Mouse (Mus musculus) heart, postnatal 0 days (tissue): Measurements from ENCODE around the gene Anks1b. TPM values are rescaled to one million over a fixed set of nuclear protein-coding genes. Genes with fewer than 3 reads are reported as not detected.

Source experiments
- ATAC-seq: fragments of 200-750 bp; cut with Nextera tagmentation; 2 replicates; pipeline ENCODE4 v1.8.0; 2017; ENCODE audit warnings: low read depth, moderate number of reproducible peaks, moderate library complexity; ENCODE audit not compliant: insufficient read depth
- DNase-seq: peaks from one replicate; pipeline ENCODE4 v3.0.0-alpha.2; 2016; ENCODE audit warnings: low spot score
- H3K27ac ChIP-seq: fragments of 300-500 bp; sonication (generic); 2 replicates; pipeline ENCODE4 v1.5.1; 2014; ENCODE audit warnings: low read depth, mild to moderate bottlenecking
- H3K27me3 ChIP-seq: fragments of 300-500 bp; sonication (generic); 2 replicates; pipeline ENCODE4 v1.6.1; 2014; ENCODE audit warnings: low read length, mixed read lengths; ENCODE audit not compliant: control insufficient read depth, insufficient read depth
- H3K36me3 ChIP-seq: fragments of 300-500 bp; sonication (generic); replicated peaks from 2 replicates; pipeline ENCODE4 v1.6.1; 2014; ENCODE audit warnings: low read length, mixed read lengths; ENCODE audit not compliant: control insufficient read depth, insufficient read depth
- H3K4me1 ChIP-seq: fragments of 300-500 bp; sonication (generic); 2 replicates; pipeline ENCODE4 v1.6.1; 2014; ENCODE audit warnings: antibody characterized with exemption; ENCODE audit not compliant: control insufficient read depth, insufficient read depth
- H3K4me2 ChIP-seq: fragments of 300-500 bp; sonication (generic); 2 replicates; pipeline ENCODE4 v1.6.1; 2014; ENCODE audit warnings: low read depth, mild to moderate bottlenecking, low read length, moderate library complexity
- H3K4me3 ChIP-seq: fragments of 300-500 bp; sonication (generic); 2 replicates; pipeline ENCODE4 v1.5.1; 2014; ENCODE audit warnings: low read depth, low read length
- H3K9ac ChIP-seq: fragments of 300-500 bp; sonication (generic); replicated peaks from 2 replicates; pipeline ENCODE4 v1.6.1; 2014; ENCODE audit warnings: low read depth, low read length, mixed read lengths
- H3K9me3 ChIP-seq: fragments of 300-500 bp; sonication (generic); replicated peaks from 2 replicates; pipeline ENCODE4 v1.6.1; 2016; ENCODE audit warnings: low read length; ENCODE audit not compliant: control insufficient read depth
- CTCF ChIP-seq: IDR thresholded peaks from 2 replicates; pipeline ENCODE4 v1.5.1; 2016; ENCODE audit warnings: antibody characterized with exemption, control low read depth, low read depth
- EP300 ChIP-seq: IDR thresholded peaks from 2 replicates; pipeline ENCODE4 v1.6.1; 2016; ENCODE audit warnings: antibody characterized with exemption, low read depth
- WGBS: fragments of 180-500 bp; shearing (Covaris S2); extraction: QIAGEN DNeasy Blood & Tissue Kit; methylation state at CpG from one replicate; pipeline ENCODE4 v1.1.7; 2014; 5-methylcytosine and 5-hydroxymethylcytosine counted together
- polyA plus RNA-seq: library from polyadenylated mRNA; unstranded; fragments of >200 nt; fragmentation: Nextera tagmentation; extraction: Ambion mirVana; gene quantifications from 2 replicates; pipeline ENCODE4 v1.2.1, GENCODE M21; 2015
- total RNA-seq: library from RNA; depleted of rRNA; stranded (reverse); fragments of >200 nt; gene quantifications from 2 replicates; pipeline ENCODE4 v1.2.3, GENCODE M21; 2014; ENCODE audit warnings: low replicate concordance

Anks1b gene
- total and polyA plus RNA-seq, 2 experiments from 2014 or later = 0.26 TPM; not detected in 1

GRCm38 (mm10) chr10:89917141-89917540, 43.8 kb downstream of the Anks1b start:
- H3K4me3 ChIP-seq = no peak overlapping the region
- WGBS = 87% methylated on average over 1 of the region's 1 CpGs
- DNase-seq (no peak), ATAC-seq (no peak)
- no peaks in the 10 kb centered on the region for H3K4me1 ChIP-seq
- TF ChIP-seq EP300 (no peak), CTCF (no peak)
- H3K27me3 ChIP-seq = no peaks in the 10 kb centered on the region
- H3K9ac ChIP-seq = no peak overlapping the region
- H3K9me3 ChIP-seq = no peaks in the 10 kb centered on the region
- no peak overlapping the region for H3K27ac ChIP-seq
- H3K36me3 ChIP-seq = no peaks in the 10 kb centered on the region
- no peak overlapping the region for H3K4me2 ChIP-seq

- no peak overlapping the region for H3K27ac ChIP-seq
- ATAC-seq (no peak), DNase-seq (no peak)
- peaks cover 6% of the 10 kb centered on the region; the same call in 1 of the 2 replicates for H3K9me3 ChIP-seq
- TF ChIP-seq EP300 (no peak), CTCF (no peak)
- no peaks in the 10 kb centered on the region for H3K36me3 ChIP-seq
- no peaks in the 10 kb centered on the region for H3K4me1 ChIP-seq
- H3K9ac ChIP-seq = no peak overlapping the region
- WGBS = 64% methylated on average over 4 of the region's 4 CpGs
- no peak overlapping the region for H3K4me2 ChIP-seq
- H3K27me3 ChIP-seq = no peaks in the 10 kb centered on the region
- no peak overlapping the region for H3K4me3 ChIP-seq
These were observed 48.7 kb downstream of the Anks1b start for GRCm38 (mm10) chr10:89921965-89922364.

- no peak for DNase-seq
- Histone ChIP-seq H3K4me1 (no peaks in the 10 kb centered on the region), H3K27ac (no peak overlapping the region), H3K4me3 (no peak overlapping the region), H3K36me3 (no peaks in the 10 kb centered on the region), H3K9me3 (no peaks in the 10 kb centered on the region), H3K4me2 (no peak overlapping the region), H3K9ac (no peak overlapping the region), H3K27me3 (no peaks in the 10 kb centered on the region)
- TF ChIP-seq CTCF (no peak), EP300 (no peak)
- 58% methylated on average over 4 of the region's 4 CpGs for WGBS
- ATAC-seq = no peak
These were observed 68.9 kb downstream of the Anks1b start for GRCm38 (mm10) chr10:89942180-89942579.

GRCm38 (mm10) chr10:89946636-89947349, 73.5 kb downstream of the Anks1b start:
- ATAC-seq (no peak), DNase-seq (no peak)
- Histone ChIP-seq H3K4me1 (no peaks in the 10 kb centered on the region), H3K27me3 (no peaks in the 10 kb centered on the region), H3K36me3 (no peaks in the 10 kb centered on the region), H3K27ac (no peak overlapping the region), H3K4me2 (no peak overlapping the region), H3K9me3 (no peaks in the 10 kb centered on the region), H3K9ac (no peak overlapping the region), H3K4me3 (no peak overlapping the region)
- TF ChIP-seq CTCF = no peak
- TF ChIP-seq EP300 = no peak
- 81% methylated on average over 1 of the region's 1 CpGs for WGBS

GRCm38 (mm10) chr10:89974361-89974760, 101.1 kb downstream of the Anks1b start:
- ATAC-seq (no peak), DNase-seq (no peak)
- no peak overlapping the region for H3K27ac ChIP-seq
- H3K9ac ChIP-seq = no peak overlapping the region
- H3K4me2 ChIP-seq = no peak overlapping the region
- no peak overlapping the region for H3K4me3 ChIP-seq
- no peaks in the 10 kb centered on the region for H3K9me3 ChIP-seq
- no peak for TF ChIP-seq EP300
- no peak for TF ChIP-seq CTCF
- no peaks in the 10 kb centered on the region for H3K27me3 ChIP-seq
- no peaks in the 10 kb centered on the region for H3K36me3 ChIP-seq
- H3K4me1 ChIP-seq = no peaks in the 10 kb centered on the region
- 79% methylated on average over 4 of the region's 4 CpGs for WGBS

- H3K36me3 ChIP-seq = no peaks in the 10 kb centered on the region
- no peak overlapping the region for H3K9ac ChIP-seq
- WGBS = 54% methylated on average over 3 of the region's 3 CpGs
- ATAC-seq = no peak
- no peaks in the 10 kb centered on the region for H3K4me1 ChIP-seq
- H3K27ac ChIP-seq = no peak overlapping the region
- DNase-seq = no peak
- H3K4me2 ChIP-seq = no peak overlapping the region
- H3K9me3 ChIP-seq = no peaks in the 10 kb centered on the region
- no peak overlapping the region for H3K4me3 ChIP-seq
- no peaks in the 10 kb centered on the region for H3K27me3 ChIP-seq
- TF ChIP-seq EP300 = no peak
- peak; percentile 40 for TF ChIP-seq CTCF
These were observed 102.1 kb downstream of the Anks1b start for GRCm38 (mm10) chr10:89975431-89975841.
